Mouse (Mus musculus): ENCODE measurements around the gene Tln2.

Tln2 gene

GRCm38 (mm10) chr9:67208420-67208819 lies 351.1 kb downstream of the Tln2 start:
- no peak for DNase-seq (ENCODE audit: low spot score)

- no peak for DNase-seq (ENCODE audit: low spot score)
Observed at GRCm38 (mm10) chr9:67205175-67205574, 354.3 kb downstream of the Tln2 start.

GRCm38 (mm10) chr9:67196609-67197008 lies 362.9 kb downstream of the Tln2 start:
- DNase-seq (ENCODE audit: low spot score), result no peak

- DNase-seq (ENCODE audit: low spot score), result no peak
Observed at GRCm38 (mm10) chr9:67195306-67195705, 364.2 kb downstream of the Tln2 start.

- DNase-seq (ENCODE audit: low spot score), result no peak
Observed at GRCm38 (mm10) chr9:67191488-67192331, 367.8 kb downstream of the Tln2 start.

GRCm38 (mm10) chr9:67187686-67188085 lies 371.8 kb downstream of the Tln2 start:
- DNase-seq (ENCODE audit: low spot score), result no peak

- DNase-seq (ENCODE audit: low spot score), result no peak
Observed at GRCm38 (mm10) chr9:67187182-67187581, 372.3 kb downstream of the Tln2 start.

- DNase-seq (ENCODE audit: low spot score), result no peak
Observed at GRCm38 (mm10) chr9:67184556-67184955, 374.9 kb downstream of the Tln2 start.

- no peak for DNase-seq (ENCODE audit: low spot score)
Observed at GRCm38 (mm10) chr9:67183520-67183919, 376.0 kb downstream of the Tln2 start.

- no peak for DNase-seq (ENCODE audit: low spot score)
Observed at GRCm38 (mm10) chr9:67182006-67182405, 377.5 kb downstream of the Tln2 start.

- no peak for DNase-seq (ENCODE audit: low spot score)
Observed at GRCm38 (mm10) chr9:67178709-67179108, 380.8 kb downstream of the Tln2 start.

GRCm38 (mm10) chr9:67178203-67178602 lies 381.3 kb downstream of the Tln2 start:
- no peak for DNase-seq (ENCODE audit: low spot score)

GRCm38 (mm10) chr9:67176073-67176472 lies 383.4 kb downstream of the Tln2 start:
- no peak for DNase-seq (ENCODE audit: low spot score)

GRCm38 (mm10) chr9:67173816-67174215 lies 385.7 kb downstream of the Tln2 start:
- no peak for DNase-seq (ENCODE audit: low spot score)

GRCm38 (mm10) chr9:67173154-67173553 lies 386.3 kb downstream of the Tln2 start:
- DNase-seq (ENCODE audit: low spot score), result no peak

GRCm38 (mm10) chr9:67171409-67171808 lies 388.1 kb downstream of the Tln2 start:
- DNase-seq (ENCODE audit: low spot score), result no peak

- DNase-seq (ENCODE audit: low spot score), result no peak
Observed at GRCm38 (mm10) chr9:67170759-67171158, 388.7 kb downstream of the Tln2 start.

GRCm38 (mm10) chr9:67170047-67170446 lies 389.5 kb downstream of the Tln2 start:
- no peak for DNase-seq (ENCODE audit: low spot score)

Data from left cerebral cortex, adult 11 months (tissue).